Mouse (Mus musculus) heart, embryonic 15.5 days (tissue): ENCODE results near the gene Ace. TPM values are rescaled to one million over a fixed set of nuclear protein-coding genes. Genes with fewer than 3 reads are reported as not detected.
A peak's percentile ranks its signal among the peaks of the same experiment; 100 is the strongest.

ENCODE experiments used
- ATAC-seq: fragments of 200-750 bp; cut with Nextera tagmentation; replicated peaks from 2 replicates; pipeline ENCODE4 v1.8.0; 2017; ENCODE audit warnings: low read depth, moderate TSS enrichment; ENCODE audit not compliant: insufficient number of reproducible peaks, insufficient read depth, low FRiP score
- H3K27ac ChIP-seq: fragments of 300-500 bp; sonication (generic); 2 replicates; pipeline ENCODE4 v1.5.1; 2015; ENCODE audit warnings: mild to moderate bottlenecking, inconsistent platforms
- H3K27me3 ChIP-seq: fragments of 300-500 bp; sonication (generic); 2 replicates; pipeline ENCODE4 v1.6.1; 2015; ENCODE audit warnings: inconsistent platforms
- H3K36me3 ChIP-seq: fragments of 300-500 bp; sonication (generic); 2 replicates; pipeline ENCODE4 v1.6.1; 2015; ENCODE audit warnings: mild to moderate bottlenecking, inconsistent platforms
- H3K4me1 ChIP-seq: fragments of 300-500 bp; sonication (generic); replicated peaks from 2 replicates; pipeline ENCODE4 v1.6.1; 2015; ENCODE audit warnings: inconsistent platforms
- H3K4me2 ChIP-seq: fragments of 300-500 bp; sonication (generic); 2 replicates; pipeline ENCODE4 v1.6.1; 2015; ENCODE audit warnings: inconsistent platforms, mild to moderate bottlenecking, moderate library complexity
- H3K4me3 ChIP-seq: fragments of 300-500 bp; sonication (generic); 2 replicates; pipeline ENCODE4 v1.5.1; 2015; ENCODE audit warnings: mild to moderate bottlenecking, inconsistent platforms
- H3K9ac ChIP-seq: fragments of 300-500 bp; sonication (generic); 2 replicates; pipeline ENCODE4 v1.6.1; 2015; ENCODE audit warnings: mild to moderate bottlenecking, inconsistent platforms
- H3K9me3 ChIP-seq: fragments of 300-500 bp; sonication (generic); replicated peaks from 2 replicates; pipeline ENCODE4 v1.6.1; 2016; ENCODE audit warnings: inconsistent platforms
- WGBS: fragments of 180-500 bp; shearing (Covaris S2); methylation state at CpG from one replicate; pipeline ENCODE4 v1.1.7; 2015; ENCODE audit warnings: mixed read lengths; 5-methylcytosine and 5-hydroxymethylcytosine counted together
- polyA plus RNA-seq: library from polyadenylated mRNA; unstranded; fragments of >200 nt; fragmentation: Nextera tagmentation; extraction: Ambion mirVana; gene quantifications from 2 replicates; pipeline ENCODE4 v1.2.1, GENCODE M21; 2015

Ace gene
- polyA plus RNA-seq = 3.3 and 3.9 TPM in 2 replicates

DNA sequence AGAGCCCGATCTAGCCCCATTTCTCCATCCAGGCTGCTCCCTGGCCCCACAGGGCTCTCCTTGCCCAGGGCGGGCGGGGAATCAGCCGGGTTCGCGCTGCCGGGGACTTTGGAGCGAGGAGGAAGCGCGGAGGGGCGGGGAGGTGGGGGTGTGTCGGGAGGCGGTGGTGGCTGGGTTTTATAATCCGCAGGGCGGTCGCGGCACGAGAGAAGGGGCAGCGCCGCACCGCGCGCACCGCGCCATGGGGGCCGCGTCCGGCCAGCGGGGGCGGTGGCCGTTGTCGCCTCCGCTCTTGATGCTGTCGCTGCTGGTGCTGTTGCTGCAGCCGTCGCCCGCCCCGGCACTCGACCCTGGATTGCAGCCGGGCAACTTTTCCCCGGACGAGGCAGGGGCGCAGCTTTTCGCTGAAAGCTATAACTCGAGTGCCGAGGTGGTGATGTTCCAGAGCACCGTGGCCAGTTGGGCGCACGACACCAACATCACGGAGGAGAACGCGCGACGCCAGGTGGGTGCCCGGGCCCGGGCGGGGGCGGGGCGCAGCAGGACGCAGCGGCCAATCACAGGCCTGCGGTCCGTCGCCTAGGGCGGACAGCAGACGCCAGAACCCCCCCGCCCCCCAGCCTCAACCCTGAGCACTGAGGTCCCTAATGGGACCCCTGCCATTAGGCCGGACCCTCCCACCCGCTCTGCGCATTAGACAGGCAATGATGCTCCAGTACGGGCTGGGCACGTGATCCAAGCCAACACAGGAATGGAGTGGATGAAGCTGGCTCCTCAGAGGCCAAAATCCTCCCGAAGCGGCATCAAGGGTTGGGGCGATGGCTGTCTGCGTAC lies at the start of gene Ace:
TSS of gene Ace (plus strand) at position 205 of the 834 bp plus-strand sequence.
- Histone ChIP-seq H3K27me3 (peaks cover 70% of the 10 kb centered on the region), H3K9ac (peak within 1 kb of the TSS; percentile 46)

DNA sequence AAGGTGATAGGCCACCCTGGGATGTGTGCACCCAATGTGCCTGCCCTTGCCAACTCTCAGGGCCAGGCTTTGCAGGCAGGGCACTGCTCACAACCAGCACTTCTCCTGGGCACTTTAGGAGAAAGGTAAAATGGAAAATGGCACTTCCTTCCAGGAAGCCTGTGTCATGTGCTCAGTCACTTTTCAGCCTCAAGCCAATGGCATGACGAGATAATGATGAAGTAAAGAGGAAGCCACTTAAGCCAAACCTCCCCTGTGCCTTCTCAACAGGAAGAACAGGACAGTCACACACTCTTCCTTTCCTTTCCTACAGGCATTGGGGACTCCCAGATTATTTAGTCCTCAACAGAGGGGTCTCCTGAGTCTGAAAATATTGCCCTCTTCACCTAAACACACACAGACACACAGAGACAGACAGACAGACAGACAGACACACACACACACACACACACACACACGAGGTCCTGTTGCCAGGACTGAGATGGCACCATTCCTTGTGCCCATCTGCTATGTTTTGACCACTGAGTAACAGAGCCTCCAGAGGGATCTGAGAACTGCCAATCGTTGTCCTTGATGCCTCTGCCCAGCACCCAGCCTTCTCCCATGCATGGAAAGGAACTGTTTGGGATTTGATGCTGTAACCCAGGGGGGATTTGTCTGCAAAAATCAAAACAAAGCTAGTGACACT lies 47.5 kb upstream of the Ace start:
- peaks cover 46% of the 10 kb centered on the region for H3K36me3 ChIP-seq
- no peak overlapping the region for H3K9ac ChIP-seq
- H3K4me1 ChIP-seq = no peaks in the 10 kb centered on the region
- no peak overlapping the region for H3K4me3 ChIP-seq
- H3K4me2 ChIP-seq = no peak overlapping the region
- ATAC-seq = no peak
- 71% methylated on average over 3 of the region's 3 CpGs for whole genome bisulfite sequencing
- no peaks in the 10 kb centered on the region for H3K27me3 ChIP-seq
- no peak overlapping the region for H3K27ac ChIP-seq
- no peaks in the 10 kb centered on the region for H3K9me3 ChIP-seq

More for the DNA sequence above, at the start of gene Ace:
- H3K36me3 ChIP-seq = no peaks in the 10 kb centered on the region
- peaks cover 14% of the 10 kb centered on the region for H3K4me1 ChIP-seq
- H3K4me2 ChIP-seq = peak within 1 kb of the TSS; percentile 96
- no peak within 1 kb of the TSS for H3K27ac ChIP-seq
- 1% methylated on average over 68 of the region's 76 CpGs for WGBS
- no peaks in the 10 kb centered on the region for H3K9me3 ChIP-seq
- peak; percentile 35; the same call in 1 of the 2 replicates for ATAC-seq
- peak within 1 kb of the TSS; percentile 60 for H3K4me3 ChIP-seq

DNA sequence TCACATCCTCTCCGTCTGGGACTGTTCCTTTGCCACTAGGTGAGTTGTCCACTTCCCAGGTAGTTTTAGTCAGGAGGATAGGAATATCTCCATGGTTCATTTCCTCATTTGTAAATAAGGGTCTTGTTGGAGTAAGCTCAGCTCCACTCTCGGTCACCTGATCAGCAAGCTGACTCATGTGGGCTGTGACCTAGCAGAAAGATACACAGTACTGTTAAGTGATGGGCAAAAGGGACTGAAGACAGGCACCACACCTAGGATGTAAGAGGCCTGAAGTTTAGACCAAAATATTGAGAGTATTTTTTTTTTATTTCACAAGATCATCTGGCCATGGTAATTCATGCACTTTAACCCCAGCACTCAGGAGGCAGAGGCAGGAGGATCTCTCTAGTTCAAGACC lies 46.9 kb upstream of the Ace start:
- no peak overlapping the region for H3K4me3 ChIP-seq
- H3K4me1 ChIP-seq = no peaks in the 10 kb centered on the region
- H3K36me3 ChIP-seq = peaks cover 44% of the 10 kb centered on the region
- H3K9ac ChIP-seq = no peak overlapping the region
- WGBS = 85% methylated on average over 2 of the region's 2 CpGs
- no peak overlapping the region for H3K27ac ChIP-seq
- H3K27me3 ChIP-seq = no peaks in the 10 kb centered on the region
- ATAC-seq = no peak
- no peak overlapping the region for H3K4me2 ChIP-seq
- H3K9me3 ChIP-seq = no peaks in the 10 kb centered on the region

DNA sequence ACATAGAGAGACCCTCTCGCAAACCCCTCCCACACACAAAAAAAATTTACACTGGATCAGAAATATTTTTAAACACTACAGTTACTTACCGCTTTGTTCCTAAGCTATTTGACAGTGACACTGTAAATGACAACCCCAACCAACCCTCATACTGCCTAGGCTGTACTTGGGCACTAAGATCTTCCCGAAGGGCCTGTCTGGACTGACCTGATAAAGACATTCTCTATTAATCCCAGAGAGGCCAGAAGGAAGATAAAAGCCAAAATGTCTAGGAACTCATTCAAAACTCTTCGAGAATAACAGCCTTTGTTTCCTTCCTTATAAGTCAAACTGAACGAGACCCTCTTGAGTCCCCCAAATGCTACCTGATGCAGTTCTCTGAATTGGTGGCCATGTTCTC lies 46.5 kb upstream of the Ace start:
- Histone ChIP-seq H3K4me1 (no peaks in the 10 kb centered on the region), H3K9me3 (no peaks in the 10 kb centered on the region), H3K27ac (no peak overlapping the region), H3K9ac (no peak overlapping the region), H3K4me2 (no peak overlapping the region), H3K36me3 (peaks cover 44% of the 10 kb centered on the region), H3K27me3 (no peaks in the 10 kb centered on the region), H3K4me3 (no peak overlapping the region)
- 74% methylated on average over 5 of the region's 5 CpGs for WGBS
- no peak for ATAC-seq

GRCm38 (mm10) chr11:105922769-105923663 lies 44.7 kb upstream of the Ace start:
- 88% methylated on average over 20 of the region's 20 CpGs for WGBS
- ATAC-seq = 0 out of 2 replicates have a peak, but pooled peaks have one; percentile 29
- H3K36me3 ChIP-seq = peaks cover 40% of the 10 kb centered on the region
- 0 out of 2 replicates have a peak, but pooled peaks cover 2% of the 10 kb centered on the region for H3K4me1 ChIP-seq
- no peak overlapping the region for H3K4me2 ChIP-seq
- H3K27ac ChIP-seq = no peak overlapping the region
- no peak overlapping the region for H3K4me3 ChIP-seq
- no peaks in the 10 kb centered on the region for H3K9me3 ChIP-seq
- no peak overlapping the region for H3K9ac ChIP-seq
- H3K27me3 ChIP-seq = no peaks in the 10 kb centered on the region

DNA sequence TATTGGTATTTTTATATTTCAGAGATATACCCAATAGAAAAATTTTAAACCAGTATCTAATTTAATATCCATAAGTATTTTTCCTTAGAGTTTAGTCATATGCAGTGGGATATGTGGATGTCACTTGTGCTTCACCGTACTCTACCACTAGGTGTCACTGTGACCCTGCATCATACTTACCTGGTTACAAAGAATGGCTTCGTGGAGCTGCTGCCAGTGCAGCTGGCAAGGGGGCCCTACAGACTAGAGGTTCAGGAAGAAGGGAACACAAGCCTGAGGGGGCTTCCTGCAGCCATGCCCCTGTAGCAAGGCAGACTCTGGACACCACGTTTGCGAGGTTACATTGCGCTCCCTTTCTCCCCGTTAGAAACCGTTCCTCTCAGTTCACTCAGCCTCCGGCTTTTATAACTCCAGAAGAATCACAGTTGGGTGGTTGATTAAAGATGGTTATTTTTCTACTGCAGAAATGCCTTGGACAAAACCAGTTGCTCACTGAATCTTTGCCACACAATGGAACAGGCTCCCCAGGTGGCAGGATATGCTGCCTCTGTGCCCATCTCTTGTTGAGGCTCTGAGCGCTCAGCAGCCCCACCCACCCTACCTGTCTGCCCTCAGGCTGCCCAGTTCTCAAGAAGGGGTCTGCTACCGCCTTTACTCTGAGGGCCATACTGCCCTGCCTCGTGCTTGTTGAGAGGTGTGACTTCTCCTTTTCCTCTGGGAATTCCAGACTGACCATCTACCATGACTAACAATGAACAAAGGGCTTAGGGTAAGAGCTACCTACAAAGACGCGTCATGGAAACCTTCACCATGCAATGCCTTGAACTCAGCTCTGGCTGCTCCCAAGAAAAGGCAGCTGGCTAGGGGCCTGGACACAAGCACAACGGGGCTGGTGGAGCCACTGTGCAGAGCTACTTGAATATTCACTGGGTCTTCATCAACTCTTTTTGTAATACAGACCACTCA lies 40.4 kb upstream of the Ace start:
- no peaks in the 10 kb centered on the region for H3K9me3 ChIP-seq
- H3K4me2 ChIP-seq = no peak overlapping the region
- no peak overlapping the region for H3K27ac ChIP-seq
- no peak overlapping the region for H3K9ac ChIP-seq
- 60% methylated on average over 14 of the region's 14 CpGs for WGBS
- no peaks in the 10 kb centered on the region for H3K27me3 ChIP-seq
- H3K4me3 ChIP-seq = no peak overlapping the region
- H3K4me1 ChIP-seq = 0 out of 2 replicates have a peak, but pooled peaks cover 2% of the 10 kb centered on the region
- peaks cover 14% of the 10 kb centered on the region; the same call in 1 of the 2 replicates for H3K36me3 ChIP-seq
- ATAC-seq = no peak

GRCm38 (mm10) chr11:105928171-105928570 lies 39.6 kb upstream of the Ace start:
- Histone ChIP-seq H3K9me3 (no peaks in the 10 kb centered on the region), H3K4me3 (no peak overlapping the region), H3K4me1 (0 out of 2 replicates have a peak, but pooled peaks cover 2% of the 10 kb centered on the region), H3K36me3 (peaks cover 6% of the 10 kb centered on the region; the same call in 1 of the 2 replicates), H3K27me3 (no peaks in the 10 kb centered on the region), H3K4me2 (no peak overlapping the region), H3K27ac (no peak overlapping the region), H3K9ac (no peak overlapping the region)
- WGBS = 69% methylated on average over 5 of the region's 5 CpGs
- ATAC-seq = no peak

DNA sequence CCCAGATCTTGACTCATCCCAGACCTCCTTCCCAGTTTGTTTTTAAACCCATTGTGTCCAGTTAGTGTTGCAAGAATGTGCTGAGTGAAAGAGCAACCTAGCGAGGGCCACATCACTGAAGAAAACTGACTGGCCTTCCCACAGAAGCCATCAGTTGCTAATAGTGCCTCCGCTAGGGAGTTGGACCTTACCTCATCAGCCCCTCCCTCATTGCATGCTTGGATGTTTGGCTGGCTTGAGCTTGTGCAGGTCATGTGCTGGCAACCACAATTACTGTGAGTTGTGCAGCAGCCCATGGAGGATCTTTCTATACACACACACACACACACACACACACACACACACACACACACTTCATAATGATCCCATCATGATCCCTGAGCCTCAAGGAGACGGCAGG lies 36.4 kb upstream of the Ace start:
- Histone ChIP-seq H3K27me3 (no peaks in the 10 kb centered on the region), H3K36me3 (no peaks in the 10 kb centered on the region), H3K9ac (no peak overlapping the region), H3K9me3 (no peaks in the 10 kb centered on the region), H3K4me1 (0 out of 2 replicates have a peak, but pooled peaks cover 4% of the 10 kb centered on the region), H3K4me3 (no peak overlapping the region), H3K4me2 (no peak overlapping the region), H3K27ac (no peak overlapping the region)
- 77% methylated on average over 3 of the region's 3 CpGs for WGBS
- ATAC-seq = no peak

DNA sequence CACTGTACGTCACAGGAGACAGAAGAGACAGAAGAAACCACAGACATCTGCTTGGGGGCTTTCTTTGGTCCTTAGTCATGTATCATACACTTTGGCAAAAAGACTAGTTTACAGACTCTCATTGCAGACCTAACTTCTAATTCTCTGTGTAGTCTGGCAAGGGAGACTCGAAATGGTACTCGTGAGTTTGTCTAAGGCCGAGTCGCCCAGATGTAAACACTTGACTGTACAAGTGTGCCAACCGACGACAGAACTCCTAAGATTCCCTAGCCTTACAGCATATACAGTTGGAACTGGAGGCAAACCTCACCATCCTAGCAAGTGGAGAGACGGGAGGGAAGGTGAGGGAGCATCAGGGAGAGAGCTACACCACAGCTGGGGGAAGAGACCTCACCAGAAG lies 34.0 kb upstream of the Ace start:
- WGBS = 76% methylated on average over 8 of the region's 8 CpGs
- no peak overlapping the region for H3K27ac ChIP-seq

GRCm38 (mm10) chr11:105934303-105934711 lies 33.4 kb upstream of the Ace start:
- no peak overlapping the region for H3K27ac ChIP-seq
- H3K9me3 ChIP-seq = no peaks in the 10 kb centered on the region
- no peaks in the 10 kb centered on the region for H3K36me3 ChIP-seq
- H3K4me2 ChIP-seq = no peak overlapping the region
- no peak overlapping the region for H3K9ac ChIP-seq
- ATAC-seq = no peak
- H3K27me3 ChIP-seq = peaks cover 11% of the 10 kb centered on the region
- 0 out of 2 replicates have a peak, but pooled peaks cover 2% of the 10 kb centered on the region for H3K4me1 ChIP-seq
- 48% methylated on average over 5 of the region's 5 CpGs for WGBS
- H3K4me3 ChIP-seq = no peak overlapping the region

More for the DNA sequence above, 34.0 kb upstream of the Ace start:
- peaks cover 8% of the 10 kb centered on the region; the same call in 1 of the 2 replicates for H3K27me3 ChIP-seq
- H3K9ac ChIP-seq = no peak overlapping the region
- no peak overlapping the region for H3K4me2 ChIP-seq
- H3K4me3 ChIP-seq = no peak overlapping the region
- H3K4me1 ChIP-seq = 0 out of 2 replicates have a peak, but pooled peaks cover 2% of the 10 kb centered on the region
- no peak for ATAC-seq
- H3K9me3 ChIP-seq = no peaks in the 10 kb centered on the region
- no peaks in the 10 kb centered on the region for H3K36me3 ChIP-seq
